Mouse (Mus musculus) cortical plate, adult 2 months (tissue): ENCODE measurements around the gene Acot8. TPM values are rescaled to one million over a fixed set of nuclear protein-coding genes. Genes with fewer than 3 reads are reported as not detected.

Experiments
- H3K27ac ChIP-seq: fragments of 200-500 bp; 2 replicates; pipeline ENCODE4 v1.5.1; 2012; ENCODE audit warnings: low read length, control low read depth, inconsistent platforms; ENCODE audit not compliant: insufficient read depth
- H3K4me1 ChIP-seq: fragments of 200-500 bp; 2 replicates; pipeline ENCODE4 v1.6.1; 2011; ENCODE audit warnings: low read length; ENCODE audit not compliant: control insufficient read depth, insufficient read depth
- H3K4me3 ChIP-seq: fragments of 200-500 bp; 2 replicates; pipeline ENCODE4 v1.5.1; 2011; ENCODE audit warnings: mild to moderate bottlenecking, low read length, control low read depth; ENCODE audit not compliant: insufficient read depth
- CTCF ChIP-seq: fragments of 200-500 bp; IDR thresholded peaks from 2 replicates; pipeline ENCODE4 v1.5.1; 2011; ENCODE audit warnings: mild to moderate bottlenecking, control low read depth, low read length; ENCODE audit not compliant: insufficient read depth; ENCODE audit errors: extremely low read depth
- POLR2A ChIP-seq: fragments of 200-500 bp; IDR thresholded peaks from 2 replicates; pipeline ENCODE4 v1.6.1; 2011; ENCODE audit warnings: mild to moderate bottlenecking, low read length, control low read depth; ENCODE audit not compliant: insufficient read depth; ENCODE audit errors: extremely low read depth
- polyA plus RNA-seq: library from polyadenylated mRNA; depleted of rRNA; stranded (reverse); fragments of >200 nt; gene quantifications from 2 replicates; pipeline ENCODE4 v1.2.3, GENCODE M21; 2012

The Acot8 gene
- polyA plus RNA-seq, 1 experiment: 30.3 TPM

DNA sequence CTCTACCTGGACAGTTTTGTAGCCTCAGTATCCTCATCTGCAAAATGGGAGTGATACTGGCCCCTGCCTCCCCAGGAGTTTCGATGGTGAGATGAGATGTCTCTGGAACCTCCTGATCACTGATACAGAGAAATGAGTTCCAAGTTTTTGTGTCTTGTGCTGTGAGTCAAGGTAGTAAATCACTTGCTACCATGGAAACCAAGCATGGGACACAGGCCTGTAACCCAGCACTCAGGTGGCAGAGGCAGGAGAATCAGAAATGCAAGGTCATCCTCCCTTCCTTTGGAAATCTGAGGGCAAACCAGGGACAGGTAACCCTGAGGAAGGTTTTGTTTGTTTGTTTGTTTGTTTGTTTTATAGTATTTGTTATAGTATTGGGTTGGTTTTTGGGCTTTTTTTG lies 24.4 kb upstream of the Acot8 start:
- Histone ChIP-seq H3K4me1 (peaks cover 2% of the 10 kb centered on the region; the same call in 1 of the 2 replicates), H3K27ac (no peak overlapping the region), H3K4me3 (no peak overlapping the region)
- TF ChIP-seq CTCF (no peak), POLR2A (no peak)

DNA sequence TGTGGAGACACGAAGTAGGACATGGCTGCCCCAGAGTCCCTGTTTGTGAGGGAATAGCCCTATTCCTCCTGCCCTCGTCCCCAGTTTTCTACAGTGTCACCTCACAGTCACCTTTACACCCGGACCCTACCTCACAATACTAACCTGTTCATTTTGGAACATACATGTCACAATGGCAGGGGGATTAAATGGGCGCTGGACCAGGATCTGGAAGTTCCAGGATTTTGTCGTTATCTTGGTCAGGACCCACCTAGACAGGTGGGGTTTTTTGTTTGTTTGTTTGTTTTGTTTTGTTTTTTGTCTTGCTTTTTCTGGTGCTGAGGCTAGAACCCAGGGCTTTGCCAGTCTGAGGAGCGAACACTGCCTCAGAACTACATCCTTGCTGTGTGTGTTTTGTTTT lies 23.8 kb upstream of the Acot8 start, which contains the start of gene Spata25:
Gene Spata25, minus strand, starts transcription at position 101 of the 400 bp plus-strand sequence.
- Histone ChIP-seq H3K27ac (no peak within 1 kb of the TSS), H3K4me3 (no peak within 1 kb of the TSS), H3K4me1 (peaks cover 2% of the 10 kb centered on the region; the same call in 1 of the 2 replicates)
- TF ChIP-seq CTCF: no peak
- TF ChIP-seq POLR2A: no peak

DNA sequence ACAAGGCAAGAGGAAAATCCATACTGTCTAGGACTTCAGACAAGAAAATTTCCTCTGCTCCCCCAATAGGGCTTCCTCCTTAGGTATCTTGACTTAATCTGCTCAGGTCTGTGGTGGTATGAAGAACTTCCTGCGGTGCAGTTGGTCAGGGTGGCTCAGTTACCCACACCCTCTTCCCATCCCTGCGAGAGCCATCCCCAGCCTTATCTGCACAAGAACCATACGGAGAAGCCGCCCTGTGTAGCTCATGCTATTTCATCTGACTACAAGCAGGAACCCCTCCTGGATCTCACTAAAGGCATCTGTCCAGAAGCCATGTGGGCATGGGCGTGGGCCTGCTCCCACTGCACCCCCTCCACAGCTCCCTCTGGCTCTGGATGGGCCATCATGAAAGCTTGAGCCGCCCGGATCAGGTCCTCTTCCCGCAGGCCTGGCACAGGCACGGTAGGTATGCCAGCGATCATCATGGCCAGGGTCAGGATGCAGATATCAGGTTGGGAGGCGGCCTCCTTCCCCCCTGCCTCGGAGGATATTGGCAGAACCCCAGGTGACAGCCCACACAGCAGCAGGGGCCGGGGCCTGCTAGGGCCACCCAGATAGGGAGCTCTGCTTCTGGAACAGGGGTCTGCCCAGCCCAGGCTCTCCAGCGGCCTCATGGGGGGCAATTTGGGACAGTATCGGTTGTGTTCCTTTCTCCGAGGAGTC lies 22.6 kb upstream of the Acot8 start:
- Histone ChIP-seq H3K4me1 (peaks cover 2% of the 10 kb centered on the region; the same call in 1 of the 2 replicates), H3K27ac (no peak overlapping the region), H3K4me3 (no peak overlapping the region)
- TF ChIP-seq POLR2A (no peak), CTCF (no peak)

DNA sequence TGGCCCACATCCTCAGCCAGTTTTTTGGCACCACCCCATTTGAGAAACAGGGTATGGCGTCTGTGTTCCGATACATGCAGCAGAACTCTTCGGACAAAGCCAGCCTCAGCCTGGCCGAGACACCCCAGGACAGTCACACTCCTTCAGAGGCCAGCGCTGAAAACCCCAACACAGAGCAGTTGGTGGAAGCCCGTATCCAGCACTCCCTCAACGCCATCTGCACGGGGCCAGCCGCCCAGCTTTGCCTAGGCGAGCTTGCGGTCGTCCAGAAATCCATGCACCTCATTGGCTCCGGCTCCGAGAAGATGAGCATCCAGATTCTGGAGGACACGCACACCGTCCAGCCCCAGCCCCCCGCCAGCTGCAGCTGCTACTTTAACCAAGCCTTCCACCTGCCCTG lies 20.8 kb upstream of the Acot8 start:
- no peak for TF ChIP-seq POLR2A
- no peak for TF ChIP-seq CTCF
- Histone ChIP-seq H3K4me1 (peaks cover 2% of the 10 kb centered on the region; the same call in 1 of the 2 replicates), H3K4me3 (no peak overlapping the region), H3K27ac (no peak overlapping the region)

DNA sequence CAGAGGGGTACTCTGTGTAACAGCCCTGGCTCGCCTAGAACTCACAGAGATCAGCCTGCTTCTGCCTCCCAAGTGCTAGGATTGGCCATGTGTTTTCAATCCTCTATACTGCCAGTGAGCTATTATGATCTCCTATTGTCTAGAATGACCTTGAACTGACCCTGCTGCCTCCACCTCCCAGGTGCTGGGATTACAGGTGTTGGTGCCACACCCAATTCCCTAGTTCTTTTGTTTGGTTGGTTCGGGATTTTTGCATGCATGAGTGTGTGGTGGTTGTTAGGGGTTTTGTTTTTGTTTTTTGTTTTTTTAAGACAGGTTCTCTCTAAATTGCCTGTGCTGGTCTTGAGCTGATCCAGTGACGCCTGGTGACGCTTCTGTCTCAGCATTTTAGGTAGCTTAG lies 19.3 kb upstream of the Acot8 start:
- peaks cover 2% of the 10 kb centered on the region; the same call in 1 of the 2 replicates for H3K4me1 ChIP-seq
- no peak overlapping the region for H3K27ac ChIP-seq
- TF ChIP-seq CTCF (no peak), POLR2A (no peak)
- no peak overlapping the region for H3K4me3 ChIP-seq

DNA sequence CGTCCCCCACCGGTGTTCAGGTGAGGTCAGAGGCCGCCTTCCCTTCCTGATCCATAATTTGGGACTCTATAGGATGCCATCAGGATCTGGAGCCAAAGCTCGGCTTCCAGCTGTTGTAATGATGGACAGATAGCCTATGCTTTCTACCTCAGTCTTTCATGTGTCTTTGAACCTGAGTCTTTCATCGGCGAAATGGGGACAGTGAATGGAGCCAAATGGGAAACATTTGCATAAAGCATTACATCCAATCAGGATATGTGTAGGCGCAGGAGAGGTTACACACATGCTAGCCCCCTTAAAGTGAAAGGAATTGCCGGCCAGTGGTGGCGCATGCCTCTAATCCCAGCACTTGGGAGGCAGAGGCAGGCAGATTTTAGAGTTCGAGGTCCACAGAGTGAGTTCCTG lies 18.5 kb upstream of the Acot8 start:
- H3K4me1 ChIP-seq: peaks cover 2% of the 10 kb centered on the region; the same call in 1 of the 2 replicates
- H3K4me3 ChIP-seq: peak overlapping the region; percentile 54
- peak overlapping the region; percentile 51 for H3K27ac ChIP-seq
- TF ChIP-seq POLR2A (no peak), CTCF (no peak)

DNA sequence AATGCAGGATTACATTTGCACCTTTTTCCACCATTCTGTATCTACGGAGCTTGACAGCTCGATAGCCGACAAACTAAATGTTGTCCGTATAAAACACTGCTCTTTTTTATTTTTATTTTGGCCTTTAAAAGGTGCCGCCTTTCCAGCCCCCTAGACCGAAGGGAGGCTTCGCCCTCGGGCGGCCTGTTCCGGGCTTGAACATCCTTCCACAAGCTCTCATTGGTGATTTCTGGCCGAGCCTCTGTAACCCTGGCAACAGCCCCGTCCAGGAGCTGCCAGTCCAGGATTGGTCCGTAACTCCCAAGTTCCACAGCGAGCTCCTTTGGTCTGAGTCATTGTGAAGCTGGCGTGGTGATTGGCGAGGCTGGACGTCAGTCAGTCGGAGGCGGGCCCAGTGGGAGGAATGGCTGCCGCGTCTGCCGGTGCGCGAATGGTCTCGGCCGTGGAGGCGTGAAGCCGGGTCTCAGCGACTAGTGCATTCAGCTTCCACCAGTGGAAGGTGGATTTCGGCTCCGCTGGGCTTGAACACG lies 18.0 kb upstream of the Acot8 start, which contains the start of gene Zswim1:
Gene Zswim1, plus strand, starts transcription at position 51 of the 530 bp plus-strand sequence.
- Histone ChIP-seq H3K4me3 (peak within 1 kb of the TSS; percentile 54), H3K27ac (peak within 1 kb of the TSS; percentile 51), H3K4me1 (peaks cover 2% of the 10 kb centered on the region; the same call in 1 of the 2 replicates)
- TF ChIP-seq POLR2A (peak; percentile 94), CTCF (no peak)

DNA sequence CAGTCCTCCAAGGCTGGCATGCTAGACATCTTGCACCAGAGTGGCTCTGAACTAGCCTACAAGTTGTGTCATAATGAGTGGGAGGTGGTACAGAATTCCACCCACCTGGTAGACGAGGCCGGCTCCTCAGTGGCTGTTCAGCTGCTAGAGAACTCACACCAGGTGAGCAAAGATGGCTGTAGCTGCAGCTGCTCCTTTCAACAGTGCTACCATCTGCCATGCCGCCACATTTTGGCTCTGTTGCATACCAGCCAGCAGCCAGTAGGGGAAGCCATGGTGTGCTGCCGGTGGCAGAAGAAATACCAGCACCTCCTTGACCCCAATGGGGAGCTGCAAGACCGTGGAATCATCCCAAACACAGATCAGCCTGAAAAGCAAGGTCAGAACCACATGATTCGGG lies 16.4 kb upstream of the Acot8 start:
- TF ChIP-seq POLR2A (no peak), CTCF (no peak)
- H3K27ac ChIP-seq: no peak overlapping the region
- no peak overlapping the region for H3K4me3 ChIP-seq
- peaks cover 1% of the 10 kb centered on the region; the same call in 1 of the 2 replicates for H3K4me1 ChIP-seq

DNA sequence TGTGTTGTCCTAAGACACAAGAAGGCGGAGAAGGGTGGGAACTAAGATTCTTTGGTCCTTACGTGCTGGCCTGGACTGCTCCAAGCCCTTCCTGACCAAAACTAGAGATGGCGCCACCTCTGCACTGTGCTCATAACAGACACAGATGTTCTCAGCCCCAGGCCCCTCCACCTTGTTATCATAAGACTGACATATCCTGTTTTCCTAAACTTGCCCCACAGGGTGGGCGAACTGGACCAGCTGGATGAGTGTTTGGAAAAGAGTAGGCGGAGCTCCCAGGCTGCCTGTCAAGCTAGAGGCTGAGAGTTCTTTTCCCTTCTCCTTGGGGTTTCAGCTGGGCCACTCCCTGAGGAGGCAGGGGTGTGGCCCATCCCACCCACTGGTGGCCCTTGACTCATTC lies 13.0 kb upstream of the Acot8 start:
- no peak overlapping the region for H3K4me3 ChIP-seq
- TF ChIP-seq CTCF: no peak
- no peak for TF ChIP-seq POLR2A
- no peaks in the 10 kb centered on the region for H3K4me1 ChIP-seq
- H3K27ac ChIP-seq: no peak overlapping the region

DNA sequence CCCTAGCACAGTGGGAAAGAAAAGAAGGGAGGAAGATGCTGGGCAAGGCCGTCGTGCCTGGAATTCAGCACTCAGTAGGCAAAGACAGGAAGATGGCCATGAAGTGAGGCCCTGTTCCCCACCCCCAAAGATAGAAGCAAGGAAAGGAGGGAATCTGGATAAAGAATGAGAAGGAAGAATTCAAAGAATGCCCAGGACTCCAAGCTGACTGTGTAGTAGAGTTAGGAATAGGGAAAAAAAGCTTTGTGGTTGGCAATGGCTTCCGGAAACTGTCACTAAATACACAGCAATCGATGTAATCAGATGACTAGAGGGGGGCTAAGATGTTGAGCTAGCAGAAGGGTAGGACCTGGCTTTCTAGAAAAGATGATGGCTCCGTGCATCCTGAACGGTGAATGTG lies 12.5 kb upstream of the Acot8 start:
- no peak for TF ChIP-seq POLR2A
- TF ChIP-seq CTCF: no peak
- H3K4me1 ChIP-seq: no peaks in the 10 kb centered on the region
- H3K4me3 ChIP-seq: no peak overlapping the region
- H3K27ac ChIP-seq: no peak overlapping the region
